Mouse (Mus musculus) heart, embryonic 13.5 days (tissue): ENCODE results near the gene Dzip1. TPM values are rescaled to one million over a fixed set of nuclear protein-coding genes. Genes with fewer than 3 reads are reported as not detected.

Experiments
- ATAC-seq: fragments of 200-750 bp; cut with Nextera tagmentation; 2 replicates; pipeline ENCODE4 v1.8.0; 2017; ENCODE audit warnings: moderate TSS enrichment; ENCODE audit not compliant: insufficient number of reproducible peaks, low FRiP score, low TSS enrichment; ENCODE audit errors: extremely low read depth
- H3K27ac ChIP-seq: fragments of 300-500 bp; sonication (generic); replicated peaks from 2 replicates; pipeline ENCODE4 v1.5.1; 2015; ENCODE audit warnings: moderate library complexity, mild to moderate bottlenecking, inconsistent platforms
- H3K27me3 ChIP-seq: fragments of 300-500 bp; sonication (generic); replicated peaks from 2 replicates; pipeline ENCODE4 v1.6.1; 2015; ENCODE audit warnings: mild to moderate bottlenecking, inconsistent platforms
- H3K36me3 ChIP-seq: fragments of 300-500 bp; sonication (generic); 2 replicates; pipeline ENCODE4 v1.6.1; 2015; ENCODE audit warnings: mild to moderate bottlenecking, inconsistent platforms
- H3K4me1 ChIP-seq: fragments of 300-500 bp; sonication (generic); 2 replicates; pipeline ENCODE4 v1.6.1; 2015; ENCODE audit warnings: inconsistent platforms
- H3K4me2 ChIP-seq: fragments of 300-500 bp; sonication (generic); 2 replicates; pipeline ENCODE4 v1.6.1; 2015; ENCODE audit warnings: inconsistent platforms, mild to moderate bottlenecking, moderate library complexity
- H3K4me3 ChIP-seq: fragments of 300-500 bp; sonication (generic); 2 replicates; pipeline ENCODE4 v1.5.1; 2015; ENCODE audit warnings: moderate library complexity, mild to moderate bottlenecking, inconsistent platforms
- H3K9ac ChIP-seq: fragments of 300-500 bp; sonication (generic); 2 replicates; pipeline ENCODE4 v1.6.1; 2015; ENCODE audit warnings: inconsistent platforms, mild to moderate bottlenecking, moderate library complexity
- H3K9me3 ChIP-seq: fragments of 300-500 bp; sonication (generic); 2 replicates; pipeline ENCODE4 v1.6.1; 2016; ENCODE audit warnings: inconsistent platforms
- whole genome bisulfite sequencing: fragments of 180-500 bp; shearing (Covaris S2); methylation state at CpG from one replicate; pipeline ENCODE4 v1.1.7; 2015; ENCODE audit warnings: mixed read lengths; 5-methylcytosine and 5-hydroxymethylcytosine counted together
- polyA plus RNA-seq: library from polyadenylated mRNA; unstranded; fragments of >200 nt; fragmentation: Nextera tagmentation; extraction: Ambion mirVana; gene quantifications from 2 replicates; pipeline ENCODE4 v1.2.1, GENCODE M21; 2015

Gene Dzip1
- polyA plus RNA-seq, 1 experiment from 2014 or later = 8.0 TPM

DNA sequence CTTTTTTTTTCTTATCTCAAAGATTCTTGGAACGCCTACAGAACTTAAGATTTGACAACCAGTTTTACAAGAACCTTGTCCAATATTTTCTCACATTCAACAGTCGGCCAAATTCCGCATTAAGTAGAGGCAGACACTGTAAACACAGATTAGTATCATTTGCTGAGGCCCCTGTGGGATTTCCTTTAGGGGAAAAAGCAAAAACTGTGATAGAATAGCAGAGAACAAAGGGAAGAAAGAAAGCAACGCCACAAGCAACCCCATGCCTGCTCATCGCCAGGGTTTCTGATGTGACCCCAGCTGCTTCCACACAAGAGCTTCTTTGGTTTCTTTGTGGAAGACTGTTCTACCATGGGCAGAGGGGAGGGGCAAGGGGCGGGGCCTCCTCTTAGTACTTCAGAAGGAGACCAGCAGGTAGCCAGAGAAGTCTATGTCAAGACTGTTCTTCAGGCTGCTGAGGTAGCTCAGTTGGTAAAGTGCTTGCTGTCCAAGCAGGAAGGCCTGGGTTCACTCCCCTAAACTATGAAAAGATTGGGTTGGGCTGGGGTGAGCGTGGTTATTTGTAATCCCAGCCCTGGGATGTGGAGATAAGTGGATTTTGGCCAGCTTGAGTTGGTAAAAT lies 97.9 kb downstream of the Dzip1 start:
- ATAC-seq = no peak
- Histone ChIP-seq H3K36me3 (no peaks in the 10 kb centered on the region), H3K27me3 (no peaks in the 10 kb centered on the region), H3K4me3 (no peak overlapping the region), H3K27ac (no peak overlapping the region), H3K4me2 (no peak overlapping the region), H3K9ac (no peak overlapping the region), H3K9me3 (no peaks in the 10 kb centered on the region), H3K4me1 (no peaks in the 10 kb centered on the region)
- 40% methylated on average over 7 of the region's 7 CpGs for WGBS

DNA sequence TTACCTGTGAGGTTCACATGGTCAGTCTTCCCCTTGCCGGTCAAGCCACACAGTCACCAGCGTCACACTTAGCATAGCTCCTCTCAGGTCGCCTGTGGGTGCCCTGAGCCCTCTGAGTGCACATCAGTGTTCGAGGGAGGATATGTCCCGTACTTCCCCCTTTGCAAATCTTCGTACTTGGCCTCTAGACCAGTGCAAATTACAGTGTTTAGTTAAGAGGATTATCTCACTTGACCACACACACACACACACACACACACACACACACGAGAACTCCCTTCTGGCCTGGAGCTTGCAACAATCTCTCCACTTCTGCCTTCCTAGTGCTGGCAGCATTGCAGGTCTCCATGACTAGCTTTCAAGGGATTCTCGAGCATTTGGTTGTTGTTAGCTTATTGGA lies 98.9 kb downstream of the Dzip1 start:
- no peak overlapping the region for H3K27ac ChIP-seq
- no peaks in the 10 kb centered on the region for H3K9me3 ChIP-seq
- no peak overlapping the region for H3K4me2 ChIP-seq
- no peak for ATAC-seq
- H3K27me3 ChIP-seq = no peaks in the 10 kb centered on the region
- no peak overlapping the region for H3K4me3 ChIP-seq
- no peaks in the 10 kb centered on the region for H3K4me1 ChIP-seq
- no peak overlapping the region for H3K9ac ChIP-seq
- H3K36me3 ChIP-seq = no peaks in the 10 kb centered on the region
- WGBS = 70% methylated on average over 8 of the region's 8 CpGs

Other genes starting within 250 kb of the Dzip1 start
- 1.5 and 1.8 TPM in 2 replicates for gene Abcc4, start 219.2 kb downstream of the Dzip1 start, polyA plus RNA-seq
- 1.5 and 1.6 TPM in 2 replicates for gene Cldn10, start 137.6 kb downstream of the Dzip1 start, polyA plus RNA-seq
- gene Dnajc3, start 12.5 kb upstream of the Dzip1 start, polyA plus RNA-seq = 23.1 and 26.0 TPM in 2 replicates
- gene Uggt2, start 174.0 kb upstream of the Dzip1 start, polyA plus RNA-seq = 6.8 and 7.2 TPM in 2 replicates
- not detected in 2 replicates for gene Hs6st3, start 212.9 kb upstream of the Dzip1 start, polyA plus RNA-seq